Mouse (Mus musculus): ENCODE data around the gene Arntl. TPM values are rescaled to one million over a fixed set of nuclear protein-coding genes. Genes with fewer than 3 reads are reported as not detected.

Gene Arntl
- 11.0 and 12.4 TPM in 2 replicates for polyA plus RNA-seq (2015; fragmentation: Nextera tagmentation; extraction: Ambion mirVana)

GRCm38 (mm10) chr7:113206644-113207470, at the start of gene Arntl:
Gene Arntl, plus strand, starts transcription at chr7:113207465.
- peak; percentile 96 for ATAC-seq (replicated peaks; ENCODE audit: extremely low read depth, insufficient read depth, low FRiP score)
- peak within 1 kb of the TSS; percentile 95 for H3K4me3 ChIP-seq (ENCODE audit: low read length)
- H3K27me3 ChIP-seq (ENCODE audit: control insufficient read depth, insufficient read depth, low read length), result peaks cover 11% of the 10 kb centered on the region
- H3K9ac ChIP-seq (ENCODE audit: low read length), result peak within 1 kb of the TSS; percentile 84
- peak within 1 kb of the TSS; percentile 96 for H3K4me2 ChIP-seq (ENCODE audit: low read depth, low read length)
- under 1% methylated on average over 52 of the region's 52 CpGs for WGBS
- H3K9me3 ChIP-seq (replicated peaks; ENCODE audit: control insufficient read depth, low read length), result no peaks in the 10 kb centered on the region
- peaks cover 11% of the 10 kb centered on the region for H3K4me1 ChIP-seq (ENCODE audit: control insufficient read depth, insufficient read depth, low read length)
- peak within 1 kb of the TSS; percentile 86 for H3K27ac ChIP-seq (ENCODE audit: low read length)
- H3K36me3 ChIP-seq (ENCODE audit: control insufficient read depth, insufficient read depth), result no peaks in the 10 kb centered on the region

GRCm38 (mm10) chr7:113161077-113161698, 46.1 kb upstream of the Arntl start:
- Histone ChIP-seq H3K9me3 (replicated peaks; ENCODE audit: control insufficient read depth, low read length) (no peaks in the 10 kb centered on the region), H3K36me3 (ENCODE audit: control insufficient read depth, insufficient read depth) (no peaks in the 10 kb centered on the region), H3K4me2 (ENCODE audit: low read depth, low read length) (no peak overlapping the region), H3K4me3 (ENCODE audit: low read length) (no peak overlapping the region), H3K4me1 (ENCODE audit: control insufficient read depth, insufficient read depth, low read length) (no peaks in the 10 kb centered on the region), H3K9ac (ENCODE audit: low read length) (no peak overlapping the region), H3K27me3 (ENCODE audit: control insufficient read depth, insufficient read depth, low read length) (no peaks in the 10 kb centered on the region), H3K27ac (ENCODE audit: low read length) (no peak overlapping the region)
- 83% methylated on average over 8 of the region's 8 CpGs for WGBS
- no peak for ATAC-seq (replicated peaks; ENCODE audit: extremely low read depth, insufficient read depth, low FRiP score)

- no peak overlapping the region for H3K4me3 ChIP-seq (ENCODE audit: low read length)
- no peaks in the 10 kb centered on the region for H3K36me3 ChIP-seq (ENCODE audit: control insufficient read depth, insufficient read depth)
- 60% methylated on average over 4 of the region's 4 CpGs for WGBS
- no peak overlapping the region for H3K4me2 ChIP-seq (ENCODE audit: low read depth, low read length)
- no peak overlapping the region for H3K9ac ChIP-seq (ENCODE audit: low read length)
- ATAC-seq (replicated peaks; ENCODE audit: extremely low read depth, insufficient read depth, low FRiP score), result no peak; the same call in 1 of the 2 replicates
- H3K9me3 ChIP-seq (replicated peaks; ENCODE audit: control insufficient read depth, low read length), result no peaks in the 10 kb centered on the region
- no peak overlapping the region for H3K27ac ChIP-seq (ENCODE audit: low read length)
- no peaks in the 10 kb centered on the region for H3K4me1 ChIP-seq (ENCODE audit: control insufficient read depth, insufficient read depth, low read length)
- H3K27me3 ChIP-seq (ENCODE audit: control insufficient read depth, insufficient read depth, low read length), result no peaks in the 10 kb centered on the region
These were observed 42.5 kb upstream of the Arntl start for GRCm38 (mm10) chr7:113164719-113165118.

- Histone ChIP-seq H3K27ac (ENCODE audit: low read length) (no peak overlapping the region), H3K4me1 (ENCODE audit: control insufficient read depth, insufficient read depth, low read length) (no peaks in the 10 kb centered on the region), H3K9ac (ENCODE audit: low read length) (no peak overlapping the region), H3K9me3 (replicated peaks; ENCODE audit: control insufficient read depth, low read length) (no peaks in the 10 kb centered on the region), H3K36me3 (ENCODE audit: control insufficient read depth, insufficient read depth) (no peaks in the 10 kb centered on the region), H3K27me3 (ENCODE audit: control insufficient read depth, insufficient read depth, low read length) (no peaks in the 10 kb centered on the region), H3K4me3 (ENCODE audit: low read length) (no peak overlapping the region), H3K4me2 (ENCODE audit: low read depth, low read length) (peak overlapping the region; percentile 22; the same call in 1 of the 2 replicates)
- 34% methylated on average over 8 of the region's 8 CpGs for WGBS
- 0 out of 2 replicates have a peak, but pooled peaks have one; percentile 55 for ATAC-seq (replicated peaks; ENCODE audit: extremely low read depth, insufficient read depth, low FRiP score)
These were observed 40.2 kb upstream of the Arntl start for GRCm38 (mm10) chr7:113167092-113167491.

GRCm38 (mm10) chr7:113168609-113169008, 38.7 kb upstream of the Arntl start:
- Histone ChIP-seq H3K9me3 (replicated peaks; ENCODE audit: control insufficient read depth, low read length) (no peaks in the 10 kb centered on the region), H3K36me3 (ENCODE audit: control insufficient read depth, insufficient read depth) (no peaks in the 10 kb centered on the region), H3K4me2 (ENCODE audit: low read depth, low read length) (no peak overlapping the region), H3K27ac (ENCODE audit: low read length) (no peak overlapping the region), H3K4me3 (ENCODE audit: low read length) (no peak overlapping the region), H3K4me1 (ENCODE audit: control insufficient read depth, insufficient read depth, low read length) (no peaks in the 10 kb centered on the region), H3K9ac (ENCODE audit: low read length) (no peak overlapping the region), H3K27me3 (ENCODE audit: control insufficient read depth, insufficient read depth, low read length) (no peaks in the 10 kb centered on the region)
- WGBS, result 69% methylated on average over 8 of the region's 8 CpGs
- ATAC-seq (replicated peaks; ENCODE audit: extremely low read depth, insufficient read depth, low FRiP score), result no peak

GRCm38 (mm10) chr7:113172425-113172824, 34.8 kb upstream of the Arntl start:
- ATAC-seq (replicated peaks; ENCODE audit: extremely low read depth, insufficient read depth, low FRiP score), result no peak
- Histone ChIP-seq H3K27me3 (ENCODE audit: control insufficient read depth, insufficient read depth, low read length) (no peaks in the 10 kb centered on the region), H3K9me3 (replicated peaks; ENCODE audit: control insufficient read depth, low read length) (no peaks in the 10 kb centered on the region), H3K4me3 (ENCODE audit: low read length) (no peak overlapping the region), H3K36me3 (ENCODE audit: control insufficient read depth, insufficient read depth) (no peaks in the 10 kb centered on the region), H3K4me1 (ENCODE audit: control insufficient read depth, insufficient read depth, low read length) (no peaks in the 10 kb centered on the region), H3K4me2 (ENCODE audit: low read depth, low read length) (no peak overlapping the region), H3K27ac (ENCODE audit: low read length) (no peak overlapping the region), H3K9ac (ENCODE audit: low read length) (no peak overlapping the region)
- WGBS, result 48% methylated on average over 2 of the region's 2 CpGs

GRCm38 (mm10) chr7:113175481-113175880, 31.8 kb upstream of the Arntl start:
- WGBS, result 85% methylated on average over 4 of the region's 4 CpGs
- no peak for ATAC-seq (replicated peaks; ENCODE audit: extremely low read depth, insufficient read depth, low FRiP score)
- H3K4me3 ChIP-seq (ENCODE audit: low read length), result no peak overlapping the region

GRCm38 (mm10) chr7:113178073-113178472, 29.2 kb upstream of the Arntl start:
- Histone ChIP-seq H3K4me1 (ENCODE audit: control insufficient read depth, insufficient read depth, low read length) (no peaks in the 10 kb centered on the region), H3K4me2 (ENCODE audit: low read depth, low read length) (no peak overlapping the region), H3K27me3 (ENCODE audit: control insufficient read depth, insufficient read depth, low read length) (no peaks in the 10 kb centered on the region), H3K9ac (ENCODE audit: low read length) (no peak overlapping the region), H3K4me3 (ENCODE audit: low read length) (no peak overlapping the region), H3K36me3 (ENCODE audit: control insufficient read depth, insufficient read depth) (no peaks in the 10 kb centered on the region), H3K9me3 (replicated peaks; ENCODE audit: control insufficient read depth, low read length) (no peaks in the 10 kb centered on the region), H3K27ac (ENCODE audit: low read length) (no peak overlapping the region)
- no peak for ATAC-seq (replicated peaks; ENCODE audit: extremely low read depth, insufficient read depth, low FRiP score)
- WGBS, result 83% methylated on average over 6 of the region's 6 CpGs

More at GRCm38 (mm10) chr7:113175481-113175880, 31.8 kb upstream of the Arntl start:
- Histone ChIP-seq H3K36me3 (ENCODE audit: control insufficient read depth, insufficient read depth) (no peaks in the 10 kb centered on the region), H3K4me1 (ENCODE audit: control insufficient read depth, insufficient read depth, low read length) (no peaks in the 10 kb centered on the region), H3K9me3 (replicated peaks; ENCODE audit: control insufficient read depth, low read length) (no peaks in the 10 kb centered on the region), H3K27me3 (ENCODE audit: control insufficient read depth, insufficient read depth, low read length) (no peaks in the 10 kb centered on the region), H3K27ac (ENCODE audit: low read length) (no peak overlapping the region), H3K9ac (ENCODE audit: low read length) (no peak overlapping the region), H3K4me2 (ENCODE audit: low read depth, low read length) (no peak overlapping the region)

- no peak overlapping the region for H3K9ac ChIP-seq (ENCODE audit: low read length)
- no peaks in the 10 kb centered on the region for H3K4me1 ChIP-seq (ENCODE audit: control insufficient read depth, insufficient read depth, low read length)
- H3K4me3 ChIP-seq (ENCODE audit: low read length), result no peak overlapping the region
- no peaks in the 10 kb centered on the region for H3K9me3 ChIP-seq (replicated peaks; ENCODE audit: control insufficient read depth, low read length)
- no peak for ATAC-seq (replicated peaks; ENCODE audit: extremely low read depth, insufficient read depth, low FRiP score)
- H3K36me3 ChIP-seq (ENCODE audit: control insufficient read depth, insufficient read depth), result no peaks in the 10 kb centered on the region
- 76% methylated on average over 8 of the region's 8 CpGs for WGBS
- no peak overlapping the region for H3K4me2 ChIP-seq (ENCODE audit: low read depth, low read length)
- H3K27ac ChIP-seq (ENCODE audit: low read length), result no peak overlapping the region
- H3K27me3 ChIP-seq (ENCODE audit: control insufficient read depth, insufficient read depth, low read length), result no peaks in the 10 kb centered on the region
These were observed 23.5 kb upstream of the Arntl start for GRCm38 (mm10) chr7:113183787-113184186.

Measured in heart, embryonic 16.5 days (tissue).